Mouse (Mus musculus) ES-E14 (cell line): Measurements from ENCODE around the gene Acp1. TPM values are rescaled to one million over a fixed set of nuclear protein-coding genes. Genes with fewer than 3 reads are reported as not detected.

Experiments
- DNase-seq: peaks from one replicate; pipeline ENCODE4 v3.0.0-alpha.2; 2013; ENCODE audit warnings: low read depth, low spot score
- H3K27ac ChIP-seq: 2 replicates; pipeline ENCODE4 v1.5.1; 2012; ENCODE audit warnings: low read depth, mild to moderate bottlenecking, low read length, moderate library complexity, mixed read lengths; ENCODE audit not compliant: poor library complexity, insufficient read depth, severe bottlenecking
- H3K36me3 ChIP-seq: 2 replicates; pipeline ENCODE4 v1.6.1; 2012; ENCODE audit warnings: mild to moderate bottlenecking, low read length, moderate library complexity, mixed read lengths; ENCODE audit not compliant: control insufficient read depth, poor library complexity, insufficient read depth, severe bottlenecking
- H3K4me1 ChIP-seq, 2 experiments: fragments of 150-350 bp in 1 of 2; sonication (generic) in 1 of 2; 2 replicates each; pipeline ENCODE4 v1.6.1; 2012; ENCODE audit warnings: low read length in 2 of 2, mild to moderate bottlenecking in 1 of 2, mixed read lengths in 1 of 2; ENCODE audit not compliant: control insufficient read depth in 2 of 2, insufficient read depth in 2 of 2, poor library complexity in 1 of 2
- H3K4me3 ChIP-seq, 2 experiments: fragments of 150-350 bp in 1 of 2; sonication (generic) in 1 of 2; 2 replicates each; pipeline ENCODE4 v1.5.1; 2012; ENCODE audit warnings: low read length in 2 of 2, low read depth in 1 of 2, mild to moderate bottlenecking in 1 of 2, mixed read lengths in 1 of 2; ENCODE audit not compliant: insufficient read depth in 1 of 2, poor library complexity in 1 of 2, severe bottlenecking in 1 of 2
- H3K9ac ChIP-seq: 2 replicates; pipeline ENCODE4 v1.6.1; 2012; ENCODE audit warnings: low read depth, mild to moderate bottlenecking, low read length, mixed read lengths; ENCODE audit not compliant: poor library complexity, insufficient read depth, severe bottlenecking
- H3K9me3 ChIP-seq: fragments of 150-350 bp; sonication (generic); 2 replicates; pipeline ENCODE4 v1.6.1; 2012; ENCODE audit warnings: low read depth, mild to moderate bottlenecking, low read length; ENCODE audit not compliant: control insufficient read depth, insufficient read depth
- CHD2 ChIP-seq: IDR thresholded peaks from 2 replicates; pipeline ENCODE4 v1.6.1; 2014; ENCODE audit warnings: mild to moderate bottlenecking, low read depth, low read length, inconsistent platforms
- HCFC1 ChIP-seq: IDR thresholded peaks from 2 replicates; pipeline ENCODE4 v1.6.1; 2012; ENCODE audit warnings: low read length, inconsistent platforms, borderline replicate concordance; ENCODE audit not compliant: insufficient read depth
- MAFK ChIP-seq: IDR thresholded peaks from 2 replicates; pipeline ENCODE4 v1.6.1; 2014; ENCODE audit warnings: mild to moderate bottlenecking, low read depth, low read length, inconsistent platforms; ENCODE audit not compliant: insufficient read depth
- ZC3H11A ChIP-seq: IDR thresholded peaks from 2 replicates; pipeline ENCODE4 v1.6.1; 2012; ENCODE audit warnings: low read depth, mild to moderate bottlenecking, inconsistent platforms, low read length, borderline replicate concordance
- ZNF384 ChIP-seq: IDR thresholded peaks from 2 replicates; pipeline ENCODE4 v1.6.1; 2012; ENCODE audit warnings: low read depth, low read length, inconsistent platforms
- in situ Hi-C, 2 experiments: fragments of 600-800 bp; cut with MboI; formaldehyde crosslinking; loops; one replicate each; pipeline ENCODE4 v1.15.1; 2025; ENCODE audit warnings: low sequenced_read_pairs in 2 of 2, inconsistent platforms in 1 of 2; ENCODE audit not compliant: unreplicated experiment in 2 of 2
- total RNA-seq: library from RNA; depleted of rRNA; stranded (reverse); fragments of 300-350 nt; gene quantifications from 2 replicates; pipeline ENCODE4 v1.2.3, GENCODE M21; 2012

The Acp1 gene
- total RNA-seq, 1 experiment, result 73.7 TPM

DNA sequence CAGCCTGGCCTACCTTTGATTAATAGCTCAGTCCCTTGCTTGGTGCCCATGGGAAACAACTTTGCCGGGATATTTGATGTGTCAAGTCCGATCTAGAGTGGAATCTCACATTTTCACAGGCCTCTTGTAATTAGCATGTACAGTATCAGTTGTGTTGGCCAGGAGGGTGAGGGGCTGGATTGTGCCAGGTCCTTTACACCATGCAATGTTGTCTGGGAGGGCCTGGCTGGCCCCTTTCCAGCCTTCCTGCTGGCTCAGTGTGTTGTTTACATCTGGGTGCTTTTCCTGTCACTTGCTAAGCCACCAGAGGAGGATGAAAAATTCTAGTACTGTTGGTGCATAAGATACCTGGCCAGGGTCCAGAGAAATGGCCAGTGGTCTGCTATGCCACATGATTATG, 47.0 kb downstream of the Acp1 start:
- no peak for DNase-seq
- H3K9me3 ChIP-seq, result no peaks in the 10 kb centered on the region
- no peaks in the 10 kb centered on the region for H3K4me1 ChIP-seq
- H3K36me3 ChIP-seq, result no peaks in the 10 kb centered on the region
- TF ChIP-seq ZNF384 (no peak), CHD2 (no peak), ZC3H11A (no peak), HCFC1 (no peak), MAFK (no peak)
- H3K4me3 ChIP-seq, result no peak overlapping the region
- in situ Hi-C loops, result no loop called here
- no peak overlapping the region for H3K9ac ChIP-seq
- H3K27ac ChIP-seq, result no peak overlapping the region

DNA sequence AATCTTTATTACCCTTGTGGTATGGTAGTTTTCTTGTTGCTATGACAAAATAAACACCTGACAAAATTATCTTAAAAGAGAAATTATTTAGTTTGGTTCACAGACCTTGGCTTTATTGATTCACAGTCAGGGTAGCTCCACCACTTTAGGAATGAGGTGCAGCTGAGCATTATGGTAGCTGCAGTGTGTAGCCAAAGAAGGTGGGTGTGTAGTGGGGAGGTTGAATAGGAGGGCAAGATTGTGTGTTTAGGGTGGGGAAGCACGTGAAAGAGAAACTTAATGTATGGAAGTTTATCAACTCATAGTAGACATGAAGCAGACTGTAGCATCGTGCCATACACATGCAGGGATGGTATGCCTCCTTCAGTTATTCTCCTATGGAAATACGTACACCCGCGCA, 55.2 kb downstream of the Acp1 start:
- TF ChIP-seq CHD2 (no peak), MAFK (no peak), ZC3H11A (no peak), ZNF384 (no peak), HCFC1 (no peak)
- in situ Hi-C loops, result no loop called here
- Histone ChIP-seq H3K9ac (no peak overlapping the region), H3K27ac (no peak overlapping the region), H3K9me3 (no peaks in the 10 kb centered on the region), H3K4me3 (no peak overlapping the region), H3K36me3 (no peaks in the 10 kb centered on the region), H3K4me1 (no peaks in the 10 kb centered on the region)
- DNase-seq, result no peak

DNA sequence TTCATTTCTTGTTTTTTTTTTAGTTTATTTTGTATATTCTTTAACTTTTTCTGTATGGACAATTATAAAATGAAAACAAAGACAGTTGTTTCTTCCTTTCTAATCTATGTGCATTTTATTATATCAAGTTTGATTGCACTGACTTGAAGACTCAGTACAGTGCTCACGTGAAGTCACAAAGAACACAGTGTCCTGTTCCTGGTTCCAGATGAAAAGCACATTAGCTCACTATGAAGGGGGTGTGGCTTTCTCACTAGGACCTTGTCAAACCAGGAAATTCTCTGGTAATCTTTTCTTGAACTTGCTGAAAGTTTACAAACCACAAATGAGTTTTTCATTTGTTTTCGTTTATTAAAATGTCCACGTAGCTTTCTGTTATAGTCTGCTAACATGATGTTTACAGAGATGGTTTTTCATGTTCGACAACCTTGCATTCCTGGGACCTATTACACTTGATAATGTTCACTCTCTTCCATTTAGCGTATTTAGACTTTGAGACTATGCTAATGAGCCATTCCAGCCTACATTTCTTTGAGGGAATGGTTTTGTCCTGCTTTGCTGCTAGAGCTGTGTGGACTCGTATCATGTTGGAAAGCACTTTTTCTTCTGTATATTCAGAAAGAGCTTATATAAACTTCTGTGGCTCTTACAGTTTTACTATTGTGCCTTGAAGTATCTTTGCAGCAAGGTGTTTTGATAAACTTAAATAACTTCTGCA, 55.8 kb downstream of the Acp1 start:
- H3K9ac ChIP-seq, result no peak overlapping the region
- no peak overlapping the region for H3K27ac ChIP-seq
- TF ChIP-seq CHD2 (no peak), MAFK (no peak), HCFC1 (no peak), ZC3H11A (no peak), ZNF384 (no peak)
- in situ Hi-C loops, result no loop called here
- H3K36me3 ChIP-seq, result no peaks in the 10 kb centered on the region
- H3K4me3 ChIP-seq, result no peak overlapping the region
- no peaks in the 10 kb centered on the region for H3K4me1 ChIP-seq
- H3K9me3 ChIP-seq, result no peaks in the 10 kb centered on the region
- DNase-seq, result no peak

DNA sequence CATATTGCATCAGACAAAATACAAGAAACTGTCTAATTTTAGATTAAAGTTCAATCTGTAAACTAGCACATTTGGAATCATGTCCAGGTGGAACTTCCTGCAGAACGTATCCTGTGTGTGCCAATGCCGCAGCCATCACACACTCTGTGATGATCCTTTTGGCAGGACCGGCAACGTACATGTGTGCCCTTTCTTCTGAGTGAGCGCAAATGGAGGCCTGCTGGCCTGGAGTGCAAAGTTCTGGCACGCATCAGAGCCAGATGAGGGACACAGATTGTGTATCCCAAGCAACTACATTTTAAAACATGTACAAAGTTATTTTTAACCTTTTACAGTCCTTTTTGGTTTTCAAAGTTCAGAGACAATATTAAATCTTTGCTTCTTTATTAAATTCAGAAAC, 59.5 kb downstream of the Acp1 start:
- in situ Hi-C loops, result no loop called here
- H3K4me3 ChIP-seq, result no peak overlapping the region
- H3K36me3 ChIP-seq, result no peaks in the 10 kb centered on the region
- H3K27ac ChIP-seq, result no peak overlapping the region
- no peak for DNase-seq
- no peaks in the 10 kb centered on the region for H3K4me1 ChIP-seq
- H3K9ac ChIP-seq, result no peak overlapping the region
- TF ChIP-seq CHD2 (no peak), ZC3H11A (no peak), HCFC1 (no peak), MAFK (no peak), ZNF384 (no peak)
- H3K9me3 ChIP-seq, result no peaks in the 10 kb centered on the region

DNA sequence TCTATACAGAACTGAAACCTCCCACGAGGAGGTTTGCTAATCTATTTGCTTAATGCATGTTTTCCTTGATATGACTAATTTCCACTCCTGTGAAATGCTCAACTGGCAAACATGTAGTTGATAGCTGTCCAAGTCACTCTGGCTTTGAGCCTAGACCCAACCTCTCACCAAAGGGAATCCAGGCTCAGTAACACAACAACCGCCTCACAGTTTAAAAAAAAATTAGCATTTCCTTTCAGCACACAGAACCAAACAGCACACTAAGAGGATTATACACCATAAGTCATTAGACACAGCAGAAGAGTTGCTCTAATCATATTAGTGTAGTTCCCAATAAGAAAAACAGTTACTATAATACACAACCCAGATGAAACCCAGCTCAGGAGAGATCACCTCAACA, 60.5 kb downstream of the Acp1 start:
- DNase-seq, result no peak
- no peaks in the 10 kb centered on the region for H3K9me3 ChIP-seq
- TF ChIP-seq ZNF384 (no peak), MAFK (no peak), CHD2 (no peak), HCFC1 (no peak), ZC3H11A (no peak)

More for the DNA sequence above, 60.5 kb downstream of the Acp1 start:
- H3K27ac ChIP-seq, result no peak overlapping the region
- no peak overlapping the region for H3K4me3 ChIP-seq
- no peaks in the 10 kb centered on the region for H3K4me1 ChIP-seq
- in situ Hi-C loops, result no loop called here
- no peak overlapping the region for H3K9ac ChIP-seq
- H3K36me3 ChIP-seq, result no peaks in the 10 kb centered on the region
